Mouse (Mus musculus): Measurements from ENCODE around the gene Mon1a.

The Mon1a gene

DNA sequence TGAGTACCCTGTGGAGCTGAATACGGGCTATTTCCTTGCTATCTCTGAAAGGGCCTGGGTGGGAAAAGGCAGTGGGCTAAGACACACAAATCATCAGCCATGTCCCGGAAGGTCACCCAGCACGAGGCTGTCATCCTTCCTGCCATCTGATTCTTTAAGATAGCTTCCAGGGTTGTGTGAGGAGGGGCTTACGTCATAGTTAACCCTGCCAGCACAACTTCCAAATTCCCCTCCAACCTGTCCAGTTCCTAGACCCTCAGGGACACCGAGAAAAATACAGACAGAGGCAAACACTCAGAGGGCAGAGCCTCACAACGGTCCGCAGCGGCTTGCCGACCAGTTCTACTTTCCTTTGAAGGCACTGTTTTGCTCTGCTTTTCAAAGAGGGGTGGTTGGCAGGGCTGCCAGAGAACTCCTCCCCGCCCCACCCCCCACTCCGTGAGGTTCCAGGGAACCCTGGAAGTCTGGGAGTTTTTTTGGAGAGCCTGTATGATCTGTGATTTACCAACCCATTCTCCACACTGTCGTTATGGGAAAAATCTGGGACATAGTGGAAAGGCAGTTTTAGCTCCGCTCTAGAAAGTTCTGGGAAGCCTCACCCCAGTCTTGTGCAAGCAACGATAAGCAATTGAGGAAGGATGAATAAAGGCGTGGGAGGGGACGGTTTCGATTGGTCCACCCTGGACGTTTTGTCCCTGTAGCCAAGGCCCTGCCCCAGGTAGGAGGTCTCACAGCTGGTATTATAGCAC lies 20.6 kb downstream of the Mon1a start:
- no peak for DNase-seq (ENCODE audit: low spot score in 2 of 2)

DNA sequence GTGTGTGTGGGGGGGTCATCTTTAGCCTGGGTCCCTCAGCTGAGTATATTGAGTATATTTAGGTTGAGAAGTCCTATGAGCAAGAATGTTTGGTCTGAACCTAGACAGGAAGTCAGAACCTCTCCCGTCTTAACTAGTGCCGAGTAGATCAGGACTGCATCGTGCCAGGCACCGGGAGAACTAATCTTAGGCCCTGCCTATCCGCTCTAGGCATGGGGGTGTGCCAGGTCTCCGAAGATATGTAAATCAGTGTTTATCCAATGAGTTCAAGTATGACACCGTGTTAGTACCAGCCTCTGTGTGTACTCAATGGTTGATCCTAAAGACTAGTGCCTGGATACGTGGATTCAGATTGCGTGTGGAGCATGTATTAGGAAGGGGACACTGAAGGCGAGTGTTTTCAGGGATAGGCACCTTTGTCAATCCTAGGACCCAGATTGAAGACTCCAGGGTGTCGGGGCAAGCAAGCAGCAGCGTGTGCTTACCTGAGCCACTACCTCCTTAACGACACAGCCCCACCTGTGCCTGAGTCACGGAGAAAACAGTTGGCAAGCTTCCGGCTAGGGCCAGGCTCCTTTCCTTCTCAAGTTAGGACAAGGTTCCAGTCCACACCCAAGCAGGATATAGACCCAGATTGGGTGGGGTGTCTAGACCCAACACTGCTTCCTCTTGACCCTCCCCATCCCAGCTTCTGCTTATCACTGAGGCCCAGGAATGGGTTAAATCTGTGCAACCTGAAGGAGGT lies 22.2 kb downstream of the Mon1a start:
- DNase-seq (ENCODE audit: low spot score in 2 of 2) = no peak

DNA sequence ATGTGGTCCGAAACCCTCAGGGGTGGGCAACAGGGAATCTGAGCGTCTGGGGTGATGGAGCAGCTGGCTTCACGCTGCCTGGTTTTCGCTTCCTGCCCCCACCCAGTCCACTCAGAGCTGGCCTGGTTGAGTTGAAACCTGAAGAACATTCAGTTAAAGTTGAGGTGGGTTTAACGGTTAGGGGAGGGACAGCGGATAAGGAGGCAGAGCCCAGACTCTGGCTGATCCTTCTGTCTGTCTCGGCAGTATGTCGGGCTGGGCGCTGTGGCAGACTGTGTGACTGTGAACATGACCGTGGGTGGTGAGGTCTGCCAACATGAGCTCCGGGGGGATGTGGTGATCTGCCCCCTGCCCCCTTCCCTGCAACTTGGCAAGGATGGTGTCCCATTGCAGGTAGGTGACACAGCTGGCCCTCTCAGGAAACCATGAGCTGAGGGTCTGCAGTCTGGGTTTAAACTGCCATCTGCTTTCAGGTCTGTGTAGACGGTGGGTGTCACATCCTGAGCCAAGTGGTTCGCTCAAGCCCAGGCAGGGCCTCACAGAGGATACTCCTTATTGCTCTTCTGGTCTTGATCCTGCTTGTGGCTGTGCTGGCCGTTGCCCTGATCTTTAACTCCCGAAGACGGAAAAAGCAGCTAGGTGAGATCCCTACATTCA lies 26.9 kb downstream of the Mon1a start:
- no peak for DNase-seq (ENCODE audit: low spot score in 2 of 2)

DNA sequence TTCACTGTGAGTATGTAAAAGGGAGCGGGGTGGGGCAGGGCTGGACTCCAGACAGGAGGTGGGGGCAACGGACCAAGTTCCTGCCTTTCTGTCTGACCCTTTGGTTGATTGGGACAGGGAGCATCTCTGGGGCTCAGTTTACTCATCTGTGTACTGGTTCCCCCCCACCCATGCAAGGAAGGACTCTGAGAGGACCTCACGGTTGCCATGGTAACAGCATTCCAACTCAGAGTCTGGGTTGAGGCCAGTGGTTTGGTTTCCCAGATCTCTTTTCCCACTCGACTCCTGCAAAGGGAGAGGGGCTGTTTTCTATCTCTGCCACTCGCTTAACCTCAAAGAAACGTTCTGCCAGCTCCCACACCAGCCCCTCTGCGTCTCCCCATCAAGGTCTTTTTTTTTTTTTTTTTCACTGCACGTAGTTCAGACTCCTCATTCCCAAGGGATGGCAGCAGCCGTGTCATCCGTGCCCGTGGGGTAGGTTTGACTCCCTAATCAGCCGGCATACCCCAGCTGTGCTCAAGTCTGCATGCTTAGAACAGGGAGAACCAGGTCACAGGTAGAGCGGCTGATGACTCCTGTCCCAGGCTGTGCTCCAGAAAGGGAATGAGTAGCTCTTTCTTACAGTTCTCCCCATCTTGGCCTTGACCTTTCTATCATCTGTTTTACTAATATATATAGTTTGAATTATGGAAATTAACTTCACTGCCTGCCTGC lies 30.1 kb downstream of the Mon1a start:
- DNase-seq (ENCODE audit: low spot score in 2 of 2) = no peak

DNA sequence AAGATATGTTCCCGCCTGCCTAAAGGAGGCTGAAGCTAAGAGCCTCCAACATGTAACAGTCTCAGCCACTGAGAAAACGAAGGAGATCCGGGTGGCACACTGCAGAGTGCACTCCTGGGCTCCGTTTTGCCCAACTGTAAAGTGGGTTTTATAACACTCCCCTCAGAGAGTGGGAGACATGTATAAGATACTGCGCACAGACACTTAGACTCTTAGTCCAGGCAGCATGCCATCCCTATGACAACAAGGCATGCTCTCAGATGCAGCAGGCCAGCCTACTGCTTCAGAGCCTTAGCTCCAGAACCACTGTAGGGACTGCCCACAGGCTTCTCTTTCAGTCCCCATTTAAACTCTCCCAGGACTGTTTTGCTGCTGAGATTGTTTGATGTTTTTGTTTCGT lies 30.9 kb downstream of the Mon1a start:
- DNase-seq (ENCODE audit: low spot score in 2 of 2) = no peak

DNA sequence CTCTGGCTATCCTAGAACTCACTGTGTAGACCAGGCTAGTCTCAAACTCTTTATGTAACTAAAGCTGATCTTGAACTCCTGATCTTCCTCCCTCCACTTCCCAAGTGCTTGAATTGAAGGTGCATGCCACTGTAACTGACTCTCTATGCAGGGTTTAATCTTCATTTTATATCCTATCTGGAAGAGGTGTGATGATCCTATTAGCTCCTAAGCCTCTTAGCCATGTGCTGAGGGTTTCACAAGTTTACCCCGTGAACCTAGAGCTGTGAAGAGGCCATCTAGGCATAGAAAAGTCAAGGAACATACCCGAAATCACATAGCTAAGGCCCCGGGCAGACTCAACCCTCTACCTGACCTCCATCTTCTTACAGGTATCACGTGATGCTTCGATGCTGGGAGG lies 31.5 kb downstream of the Mon1a start:
- no peak for DNase-seq (ENCODE audit: low spot score in 2 of 2)

DNA sequence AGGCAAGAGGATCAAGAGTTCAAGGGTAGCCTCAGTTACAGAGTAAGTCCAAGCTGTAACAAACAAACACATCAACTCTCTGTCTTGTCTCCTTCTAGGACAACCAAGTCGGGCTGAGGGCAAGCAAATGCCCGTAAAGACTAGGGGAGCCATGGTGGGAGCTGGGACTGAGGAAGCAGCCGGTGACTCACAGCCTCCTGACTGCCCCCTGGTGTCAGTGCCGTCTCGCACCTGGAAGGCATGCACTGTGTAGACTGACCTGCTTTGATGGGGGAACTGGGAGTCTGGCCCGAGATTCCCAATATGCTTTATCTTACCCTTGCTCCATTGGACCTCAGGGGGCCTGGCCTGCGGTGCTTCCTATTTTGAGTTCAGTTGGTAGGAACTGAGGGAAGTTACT lies 35.1 kb downstream of the Mon1a start:
- DNase-seq (ENCODE audit: low spot score in 2 of 2) = no peak

DNA sequence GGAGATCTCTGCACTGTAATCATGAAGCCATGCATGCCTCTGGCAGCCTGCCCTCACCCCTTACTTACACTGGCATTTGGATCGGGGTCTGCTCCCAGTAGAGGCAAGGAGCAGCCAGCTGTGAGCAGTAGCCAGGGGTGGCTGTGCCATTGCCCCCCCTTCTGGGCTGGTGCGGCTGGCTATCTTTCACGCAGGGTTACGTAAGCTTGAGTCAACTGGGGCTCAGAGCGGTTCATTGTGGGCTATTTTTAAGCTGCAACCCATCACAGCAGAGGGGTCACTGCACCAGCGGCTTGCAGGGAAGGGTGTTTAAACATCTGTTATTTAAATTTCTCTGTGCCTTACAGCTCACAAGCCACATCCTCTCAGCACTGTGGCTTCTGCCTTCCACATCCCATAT lies 36.0 kb downstream of the Mon1a start:
- DNase-seq (ENCODE audit: low spot score in 2 of 2) = no peak

DNA sequence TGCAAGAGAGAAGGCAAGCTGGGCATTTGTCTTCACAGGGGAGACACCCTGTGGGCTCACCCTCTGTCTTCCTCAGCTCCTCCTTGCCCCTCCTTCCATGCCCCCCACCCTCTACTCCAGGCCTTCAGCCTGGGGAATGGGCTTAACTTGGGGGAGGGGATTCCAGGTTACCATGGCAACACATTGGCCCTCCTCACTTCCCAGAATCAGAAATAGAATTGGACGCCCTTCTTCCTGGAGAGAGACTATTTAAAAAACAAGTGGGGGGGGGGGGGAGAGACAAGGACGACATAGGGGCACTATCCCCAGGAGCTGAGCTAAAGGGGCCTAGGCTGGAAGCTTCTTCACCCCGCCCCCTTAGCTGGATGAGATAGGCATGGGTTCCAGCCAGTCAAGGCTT lies 37.3 kb downstream of the Mon1a start:
- no peak for DNase-seq (ENCODE audit: low spot score in 2 of 2)

DNA sequence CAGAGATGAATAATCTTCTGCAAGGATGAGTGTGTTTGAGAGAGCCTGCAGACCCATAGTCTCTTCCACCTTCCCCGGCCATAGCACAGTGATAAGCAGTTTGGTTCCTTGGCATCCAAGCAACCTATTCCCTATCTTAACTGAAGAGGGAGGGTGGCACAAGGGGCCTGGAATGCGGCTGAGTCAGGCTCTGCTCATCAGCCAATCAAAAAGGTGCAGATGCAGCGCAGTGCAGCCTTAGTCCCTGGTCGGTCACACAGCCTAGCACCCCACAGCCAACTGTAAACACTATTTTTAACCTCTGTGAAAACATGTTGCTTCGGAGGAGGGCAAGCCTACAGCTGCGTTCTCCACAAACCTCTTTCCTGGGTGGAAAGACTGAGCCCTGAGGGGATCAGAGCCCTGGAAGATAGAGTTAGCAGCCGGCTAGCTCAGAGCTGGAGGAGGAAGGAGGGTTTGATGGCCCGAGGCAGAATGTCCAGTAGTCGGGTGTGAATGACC lies 39.0 kb downstream of the Mon1a start:
- no peak for DNase-seq (ENCODE audit: low spot score in 2 of 2)

DNA sequence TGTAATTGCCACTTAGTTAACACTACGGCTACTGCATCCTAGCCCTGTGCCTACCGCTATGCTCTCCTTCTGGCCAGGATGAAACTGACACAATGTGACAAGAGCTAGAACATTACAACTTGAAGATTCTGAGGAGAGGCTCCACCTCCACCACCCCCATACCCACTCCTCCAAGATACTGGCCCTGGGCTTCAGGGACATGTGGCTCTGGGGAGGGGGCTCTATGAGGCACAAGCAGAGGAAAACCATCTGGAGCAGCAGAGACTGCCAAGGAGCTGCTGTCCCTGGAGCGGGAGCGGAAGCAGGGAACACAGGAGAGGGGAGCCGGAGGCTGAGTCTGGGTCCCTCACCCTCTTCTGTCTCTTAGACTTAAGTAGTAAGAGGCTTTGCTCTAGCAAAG lies 39.8 kb downstream of the Mon1a start:
- DNase-seq (ENCODE audit: low spot score in 2 of 2) = no peak

DNA sequence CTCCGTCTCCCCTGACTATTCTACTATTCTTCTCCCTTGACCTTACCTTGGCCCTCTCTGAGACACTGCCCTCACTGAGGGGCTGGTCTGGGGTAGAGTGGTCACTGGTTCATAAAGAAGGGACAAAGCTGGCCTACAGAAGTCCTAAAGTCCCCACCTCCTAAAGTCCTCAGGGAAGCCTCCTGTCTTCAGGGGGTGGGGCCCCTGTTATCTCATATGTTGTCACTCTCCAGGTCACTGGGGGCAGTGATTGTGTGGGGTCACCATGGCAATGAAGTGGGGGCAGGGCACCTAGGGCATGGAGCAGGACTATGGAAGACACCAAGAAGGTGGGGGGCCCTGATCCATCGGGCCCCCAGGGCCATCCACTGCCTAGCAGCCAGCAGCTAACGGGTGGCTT lies 40.2 kb downstream of the Mon1a start, which contains the start of gene Actl11:
TSS of gene Actl11 (plus strand) at position 301 of the 400 bp plus-strand sequence.
- no peak for DNase-seq (ENCODE audit: low spot score in 2 of 2)

DNA sequence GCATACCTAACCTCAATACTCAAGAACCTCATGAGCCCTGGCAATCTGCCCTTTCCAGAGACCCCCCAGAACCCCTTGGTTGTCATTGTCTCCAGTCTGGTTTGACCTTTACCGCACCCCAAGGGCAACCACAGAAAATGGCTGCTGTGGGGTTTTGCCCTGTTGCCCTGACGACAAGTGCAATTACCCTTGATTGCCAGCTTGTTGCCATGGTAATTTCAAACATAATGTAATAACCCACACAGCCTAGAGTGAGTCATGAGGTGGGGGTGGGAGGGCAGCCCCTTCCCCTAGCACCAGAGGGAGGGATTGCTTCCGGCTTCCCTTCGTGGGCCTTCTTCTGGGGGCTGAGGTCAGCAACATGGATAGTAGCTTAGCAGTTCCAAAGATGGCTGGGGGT lies 44.3 kb downstream of the Mon1a start:
- DNase-seq (ENCODE audit: low spot score in 2 of 2) = no peak

DNA sequence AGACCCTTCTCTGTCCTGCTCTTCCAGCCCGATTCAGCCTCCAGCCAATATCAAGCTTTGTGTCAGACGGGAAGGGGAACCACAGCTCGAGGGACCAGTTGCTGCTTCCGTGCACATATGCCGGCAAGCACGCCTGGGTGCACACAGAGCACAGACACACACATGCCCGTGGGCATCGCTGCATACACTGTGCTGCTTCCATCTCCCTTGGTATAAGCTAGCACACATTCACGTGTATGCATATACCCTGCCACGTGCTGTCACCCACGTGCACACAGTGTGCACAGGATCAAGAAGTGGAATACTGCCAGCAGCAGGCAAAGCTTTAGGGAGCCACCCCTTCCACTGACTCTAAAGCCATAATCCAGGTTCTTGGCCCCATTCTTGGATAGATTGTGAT lies 46.2 kb downstream of the Mon1a start:
- DNase-seq (ENCODE audit: low spot score in 2 of 2) = peak in 1 of 2 experiments; percentile 70

DNA sequence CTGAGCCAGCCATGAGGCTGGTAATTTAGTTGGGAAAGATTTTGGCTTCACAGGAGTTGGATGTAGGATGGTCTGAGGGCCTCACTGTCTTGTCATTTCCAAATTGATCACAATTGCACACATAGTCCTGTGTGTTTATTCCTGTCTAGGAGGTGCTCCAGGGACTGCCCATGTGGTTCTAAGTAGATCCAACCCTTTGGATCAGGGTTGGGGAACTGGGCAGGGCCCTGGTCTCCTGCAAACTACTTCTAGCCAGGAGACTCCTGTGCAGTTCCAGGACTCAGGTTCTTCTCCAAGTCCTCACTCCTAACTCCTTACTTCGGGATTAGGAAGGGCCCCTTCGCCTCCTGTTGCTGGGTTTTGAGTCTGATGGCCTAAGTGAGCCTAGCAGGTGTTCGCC lies 47.4 kb downstream of the Mon1a start, which contains the start of gene Camkv:
TSS of gene Camkv (plus strand) at position 301 of the 400 bp plus-strand sequence.
- no peak for DNase-seq (ENCODE audit: low spot score in 2 of 2)

DNA sequence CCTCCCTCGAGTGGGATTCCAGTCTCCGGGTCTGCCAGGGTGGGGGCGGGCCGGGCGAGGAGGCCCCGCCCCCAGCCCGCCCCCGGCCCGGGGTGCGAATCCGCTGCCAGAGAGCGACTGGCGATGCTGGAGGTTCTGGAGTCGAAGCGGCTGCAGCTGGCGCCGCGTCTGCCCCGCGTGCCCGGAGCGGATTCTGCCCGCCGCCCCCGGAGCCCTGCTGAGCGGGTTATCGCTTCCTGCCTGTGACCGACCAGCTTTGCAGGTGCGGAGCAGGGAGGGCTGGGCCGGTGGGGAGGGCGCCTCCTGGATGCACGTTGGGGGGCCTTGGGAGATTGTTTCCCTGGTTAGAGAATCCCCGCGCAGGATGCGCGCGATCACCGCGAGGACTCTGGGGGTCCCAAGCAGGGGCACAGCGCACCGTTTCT lies 47.9 kb downstream of the Mon1a start:
- DNase-seq (ENCODE audit: low spot score in 2 of 2) = peak in 1 of 2 experiments; percentile 67

DNA sequence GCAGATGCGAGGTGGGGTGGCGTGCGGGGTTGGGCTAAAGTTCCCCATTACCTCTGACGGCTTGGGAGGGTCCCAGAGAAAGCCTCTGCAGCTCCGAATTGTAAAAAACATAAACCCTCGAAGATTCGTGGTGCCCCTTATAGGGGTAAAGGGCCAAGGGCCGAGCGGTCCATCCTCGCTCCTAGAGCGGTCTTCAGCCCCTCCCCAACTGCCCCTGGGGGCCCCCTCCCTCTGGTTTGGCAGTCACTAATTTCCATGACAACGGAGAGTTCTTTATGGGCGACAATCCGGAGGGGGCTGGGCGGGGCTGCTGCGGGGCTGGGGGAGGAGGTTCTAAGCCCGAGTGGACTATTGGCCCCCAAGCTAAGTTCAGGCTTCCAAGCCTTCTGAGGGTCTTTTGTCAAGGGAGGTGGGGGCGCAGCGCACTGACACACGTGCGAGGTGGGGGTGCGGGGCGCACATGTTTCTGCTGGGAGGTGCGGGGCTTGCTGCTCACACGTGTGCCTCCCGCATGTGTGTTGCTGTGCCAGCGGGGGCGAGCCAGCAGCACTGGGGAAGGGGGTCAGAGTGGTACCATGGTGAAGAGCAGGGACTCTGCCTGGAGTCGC lies 48.4 kb downstream of the Mon1a start:
- peak in 1 of 2 experiments; percentile 70 for DNase-seq (ENCODE audit: low spot score in 2 of 2)

DNA sequence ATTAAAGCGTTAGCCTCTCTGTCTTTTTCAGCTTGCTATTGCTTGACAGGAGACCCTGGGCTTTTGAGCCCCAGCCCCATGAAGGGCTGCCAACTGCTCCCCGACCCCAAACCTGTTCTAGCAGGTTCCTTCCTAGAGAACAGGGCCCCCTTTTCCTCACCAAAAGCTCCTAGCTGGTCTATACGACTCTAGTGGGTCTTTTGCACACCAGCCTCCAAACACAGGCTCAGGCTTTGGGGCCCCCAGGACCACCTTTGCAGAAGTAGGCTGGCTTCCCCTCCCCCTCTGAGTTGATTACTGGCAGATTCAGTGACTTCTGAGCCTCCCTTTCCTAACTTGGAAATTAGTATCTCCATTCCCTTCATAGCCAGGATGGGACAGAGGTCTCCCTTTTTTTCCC lies 48.9 kb downstream of the Mon1a start:
- DNase-seq (ENCODE audit: low spot score in 2 of 2) = no peak

DNA sequence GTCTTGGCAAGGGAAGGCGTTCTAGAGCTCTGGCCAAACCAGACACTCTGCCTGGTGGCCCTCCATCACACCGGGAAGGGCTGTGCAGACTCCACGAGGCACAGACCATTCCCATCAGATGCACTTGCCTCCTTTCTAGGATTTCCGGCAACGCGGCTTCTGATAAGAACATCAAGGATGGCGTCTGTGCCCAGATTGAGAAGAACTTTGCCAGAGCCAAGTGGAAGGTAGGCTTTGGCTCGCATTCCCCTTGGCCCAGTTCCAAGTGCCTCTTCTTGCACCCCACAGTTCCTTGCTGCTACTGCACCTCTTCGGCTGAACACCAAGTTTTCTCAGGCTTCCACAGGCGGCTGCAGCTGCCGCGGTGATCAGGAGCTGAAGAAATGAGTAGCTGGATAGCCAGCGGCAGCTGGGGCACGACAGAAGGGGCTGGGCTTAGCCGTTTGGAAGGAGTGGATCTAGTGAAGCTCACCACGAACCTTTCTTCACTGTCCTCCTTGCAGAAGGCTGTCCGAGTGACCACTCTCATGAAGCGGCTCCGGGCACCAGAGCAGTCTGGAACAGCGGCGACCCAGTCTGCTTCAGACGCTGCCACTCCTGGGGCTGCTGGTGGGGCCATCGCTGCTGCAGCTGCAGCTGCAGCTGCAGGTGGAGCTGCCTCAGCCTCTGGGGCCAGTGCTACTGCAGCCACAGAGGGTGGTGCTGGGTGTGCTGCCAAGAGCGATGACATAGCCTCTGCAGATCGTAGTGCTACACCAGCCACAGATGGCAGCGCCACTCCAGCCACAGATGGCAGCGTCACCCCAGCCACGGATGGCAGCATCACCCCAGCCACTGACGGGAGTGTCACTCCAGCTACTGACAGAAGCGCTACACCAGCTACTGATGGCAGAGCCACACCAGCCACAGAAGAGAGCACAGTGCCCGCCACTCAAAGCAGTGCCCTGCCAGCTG lies 59.6 kb downstream of the Mon1a start:
- DNase-seq (ENCODE audit: low spot score in 2 of 2) = no peak

Data from frontal cortex, postnatal 36 days (tissue).